Mouse (Mus musculus): ENCODE measurements at regions not wholly inside any gene's neighbourhood (a gene's known extent, or its start where the extent isn't known, plus 50 kb on each side); places are given as distances from the start of the nearest gene placed in this dataset.

GRCm38 (mm10) chr3:144019293-144019692 is 185.7 kb downstream of the Lmo4 start:
- no peak for DNase-seq (ENCODE audit: low spot score)
- no peak overlapping the region for H3K4me3 ChIP-seq
- WGBS, result 77% methylated on average over 2 of the region's 2 CpGs
- H3K36me3 ChIP-seq, result no peaks in the 10 kb centered on the region
- H3K4me1 ChIP-seq, result peaks cover 5% of the 10 kb centered on the region; the same call in 1 of the 2 replicates
- no peak overlapping the region for H3K27ac ChIP-seq
- H3K9me3 ChIP-seq (replicated peaks), result no peaks in the 10 kb centered on the region
- H3K27me3 ChIP-seq (ENCODE audit: low read depth, poor library complexity, severe bottlenecking), result no peaks in the 10 kb centered on the region

GRCm38 (mm10) chr3:144018559-144018958 is 186.5 kb downstream of the Lmo4 start:
- no peak overlapping the region for H3K4me3 ChIP-seq
- H3K27ac ChIP-seq, result no peak overlapping the region
- 93% methylated on average over 4 of the region's 4 CpGs for WGBS
- no peak for DNase-seq (ENCODE audit: low spot score)
- no peaks in the 10 kb centered on the region for H3K27me3 ChIP-seq (ENCODE audit: low read depth, poor library complexity, severe bottlenecking)
- H3K9me3 ChIP-seq (replicated peaks), result no peaks in the 10 kb centered on the region
- peaks cover 7% of the 10 kb centered on the region; the same call in 1 of the 2 replicates for H3K4me1 ChIP-seq
- H3K36me3 ChIP-seq, result no peaks in the 10 kb centered on the region

GRCm38 (mm10) chr3:144015236-144015635 is 189.8 kb downstream of the Lmo4 start:
- no peak overlapping the region for H3K4me3 ChIP-seq
- peaks cover 35% of the 10 kb centered on the region for H3K4me1 ChIP-seq
- H3K27ac ChIP-seq, result no peak overlapping the region
- peaks cover 5% of the 10 kb centered on the region; the same call in 1 of the 2 replicates for H3K27me3 ChIP-seq (ENCODE audit: low read depth, poor library complexity, severe bottlenecking)
- H3K36me3 ChIP-seq, result no peaks in the 10 kb centered on the region
- 89% methylated on average over 3 of the region's 3 CpGs for WGBS
- no peaks in the 10 kb centered on the region for H3K9me3 ChIP-seq (replicated peaks)
- no peak for DNase-seq (ENCODE audit: low spot score)

- Histone ChIP-seq H3K27ac (no peak overlapping the region), H3K27me3 (ENCODE audit: low read depth, poor library complexity, severe bottlenecking) (peaks cover 5% of the 10 kb centered on the region; the same call in 1 of the 2 replicates), H3K4me3 (no peak overlapping the region), H3K4me1 (peaks cover 40% of the 10 kb centered on the region), H3K9me3 (replicated peaks) (no peaks in the 10 kb centered on the region), H3K36me3 (no peaks in the 10 kb centered on the region)
- DNase-seq (ENCODE audit: low spot score), result no peak
- WGBS, result 76% methylated on average over 8 of the region's 8 CpGs
Measured at GRCm38 (mm10) chr3:144013481-144014125, 191.4 kb downstream of the Lmo4 start.

- Histone ChIP-seq H3K4me1 (peaks cover 40% of the 10 kb centered on the region), H3K4me3 (no peak overlapping the region), H3K9me3 (replicated peaks) (no peaks in the 10 kb centered on the region), H3K27me3 (ENCODE audit: low read depth, poor library complexity, severe bottlenecking) (peaks cover 5% of the 10 kb centered on the region; the same call in 1 of the 2 replicates), H3K27ac (peak overlapping the region; percentile 56), H3K36me3 (no peaks in the 10 kb centered on the region)
- WGBS, result 58% methylated on average over 6 of the region's 6 CpGs
- DNase-seq (ENCODE audit: low spot score), result no peak
Measured at GRCm38 (mm10) chr3:144012820-144013219, 192.2 kb downstream of the Lmo4 start.

- H3K27me3 ChIP-seq (ENCODE audit: low read depth, poor library complexity, severe bottlenecking), result peaks cover 5% of the 10 kb centered on the region; the same call in 1 of the 2 replicates
- no peaks in the 10 kb centered on the region for H3K9me3 ChIP-seq (replicated peaks)
- no peak for DNase-seq (ENCODE audit: low spot score)
- peaks cover 40% of the 10 kb centered on the region for H3K4me1 ChIP-seq
- H3K27ac ChIP-seq, result peak overlapping the region; percentile 0; the same call in 1 of the 2 replicates
- H3K36me3 ChIP-seq, result no peaks in the 10 kb centered on the region
- 11% methylated on average over 3 of the region's 3 CpGs for WGBS
- H3K4me3 ChIP-seq, result no peak overlapping the region
Measured at GRCm38 (mm10) chr3:144012173-144012572, 192.8 kb downstream of the Lmo4 start.

GRCm38 (mm10) chr3:144011456-144012025 is 193.5 kb downstream of the Lmo4 start:
- H3K9me3 ChIP-seq (replicated peaks), result no peaks in the 10 kb centered on the region
- no peak overlapping the region for H3K27ac ChIP-seq
- peaks cover 40% of the 10 kb centered on the region for H3K4me1 ChIP-seq
- peaks cover 5% of the 10 kb centered on the region; the same call in 1 of the 2 replicates for H3K27me3 ChIP-seq (ENCODE audit: low read depth, poor library complexity, severe bottlenecking)
- 15% methylated on average over 12 of the region's 12 CpGs for WGBS
- peak; percentile 46 for DNase-seq (ENCODE audit: low spot score)
- H3K4me3 ChIP-seq, result no peak overlapping the region
- H3K36me3 ChIP-seq, result no peaks in the 10 kb centered on the region

- Histone ChIP-seq H3K9me3 (replicated peaks) (no peaks in the 10 kb centered on the region), H3K27me3 (ENCODE audit: low read depth, poor library complexity, severe bottlenecking) (peaks cover 5% of the 10 kb centered on the region; the same call in 1 of the 2 replicates), H3K27ac (peak overlapping the region; percentile 63; the same call in 1 of the 2 replicates), H3K36me3 (no peaks in the 10 kb centered on the region), H3K4me3 (no peak overlapping the region), H3K4me1 (peaks cover 40% of the 10 kb centered on the region)
- WGBS, result 19% methylated on average over 6 of the region's 6 CpGs
- no peak for DNase-seq (ENCODE audit: low spot score)
Measured at GRCm38 (mm10) chr3:144010558-144010957, 194.5 kb downstream of the Lmo4 start.

GRCm38 (mm10) chr3:144007111-144007619 is 197.9 kb downstream of the Lmo4 start:
- no peak for DNase-seq (ENCODE audit: low spot score)
- Histone ChIP-seq H3K4me1 (peaks cover 24% of the 10 kb centered on the region), H3K27me3 (ENCODE audit: low read depth, poor library complexity, severe bottlenecking) (no peaks in the 10 kb centered on the region), H3K27ac (no peak overlapping the region), H3K4me3 (no peak overlapping the region), H3K36me3 (no peaks in the 10 kb centered on the region), H3K9me3 (replicated peaks) (no peaks in the 10 kb centered on the region)
- 78% methylated on average over 4 of the region's 4 CpGs for WGBS

GRCm38 (mm10) chr3:143997909-143998308 is 207.1 kb downstream of the Lmo4 start:
- H3K9me3 ChIP-seq (replicated peaks), result no peaks in the 10 kb centered on the region

GRCm38 (mm10) chr3:143995045-143995444 is 210.0 kb downstream of the Lmo4 start:
- 89% methylated on average over 3 of the region's 3 CpGs for WGBS

More at GRCm38 (mm10) chr3:143997909-143998308, 207.1 kb downstream of the Lmo4 start:
- Histone ChIP-seq H3K27ac (no peak overlapping the region), H3K36me3 (no peaks in the 10 kb centered on the region), H3K4me3 (no peak overlapping the region), H3K27me3 (ENCODE audit: low read depth, poor library complexity, severe bottlenecking) (no peaks in the 10 kb centered on the region), H3K4me1 (no peaks in the 10 kb centered on the region)
- no peak for DNase-seq (ENCODE audit: low spot score)
- WGBS, result 95% methylated on average over 8 of the region's 8 CpGs

GRCm38 (mm10) chr3:143988991-143989390 is 216.0 kb downstream of the Lmo4 start:
- no peak for DNase-seq (ENCODE audit: low spot score)
- 91% methylated on average over 4 of the region's 4 CpGs for WGBS
- peaks cover 24% of the 10 kb centered on the region; the same call in 1 of the 2 replicates for H3K4me1 ChIP-seq
- no peak overlapping the region for H3K4me3 ChIP-seq
- no peaks in the 10 kb centered on the region for H3K36me3 ChIP-seq
- no peaks in the 10 kb centered on the region for H3K9me3 ChIP-seq (replicated peaks)
- no peaks in the 10 kb centered on the region for H3K27me3 ChIP-seq (ENCODE audit: low read depth, poor library complexity, severe bottlenecking)
- H3K27ac ChIP-seq, result no peak overlapping the region

More at GRCm38 (mm10) chr3:143995045-143995444, 210.0 kb downstream of the Lmo4 start:
- no peaks in the 10 kb centered on the region for H3K9me3 ChIP-seq (replicated peaks)
- no peaks in the 10 kb centered on the region for H3K36me3 ChIP-seq
- no peak overlapping the region for H3K27ac ChIP-seq
- H3K4me1 ChIP-seq, result no peaks in the 10 kb centered on the region
- no peaks in the 10 kb centered on the region for H3K27me3 ChIP-seq (ENCODE audit: low read depth, poor library complexity, severe bottlenecking)
- no peak for DNase-seq (ENCODE audit: low spot score)
- H3K4me3 ChIP-seq, result no peak overlapping the region

GRCm38 (mm10) chr3:143988037-143988436 is 217.0 kb downstream of the Lmo4 start:
- Histone ChIP-seq H3K4me1 (peaks cover 24% of the 10 kb centered on the region; the same call in 1 of the 2 replicates), H3K36me3 (no peaks in the 10 kb centered on the region), H3K27me3 (ENCODE audit: low read depth, poor library complexity, severe bottlenecking) (no peaks in the 10 kb centered on the region), H3K27ac (no peak overlapping the region), H3K4me3 (no peak overlapping the region), H3K9me3 (replicated peaks) (no peaks in the 10 kb centered on the region)
- WGBS, result 96% methylated on average over 5 of the region's 5 CpGs
- no peak for DNase-seq (ENCODE audit: low spot score)

Data from limb, embryonic 10.5 days (tissue).